Mouse (Mus musculus): ENCODE measurements around the gene Cfd. TPM values are rescaled to one million over a fixed set of nuclear protein-coding genes. Genes with fewer than 3 reads are reported as not detected.

The Cfd gene
- total RNA-seq (2021): 561 and 750 TPM in 2 replicates
- long read RNA-seq, experiment 1, transcript Cfd-202 (5 exons, 871 nt): major isoform, 295 of 619 reads
- long read RNA-seq, experiment 1, transcript Cfd-201 (5 exons, 922 nt): minor isoform, 268 of 619 reads
- long read RNA-seq, experiment 1, partial matches to known transcripts: 45 of 619 reads
- long read RNA-seq, experiment 1, other reads (novel, unspliced or antisense): 11 of 619 reads
- long read RNA-seq, experiment 2, transcript Cfd-201 (5 exons, 922 nt): minor isoform, 248 of 559 reads
- long read RNA-seq, experiment 2, transcript Cfd-202 (5 exons, 871 nt): major isoform, 250 of 559 reads
- long read RNA-seq, experiment 2, partial matches to known transcripts: 28 of 559 reads
- long read RNA-seq, experiment 2, other reads (novel, unspliced or antisense): 33 of 559 reads

DNA sequence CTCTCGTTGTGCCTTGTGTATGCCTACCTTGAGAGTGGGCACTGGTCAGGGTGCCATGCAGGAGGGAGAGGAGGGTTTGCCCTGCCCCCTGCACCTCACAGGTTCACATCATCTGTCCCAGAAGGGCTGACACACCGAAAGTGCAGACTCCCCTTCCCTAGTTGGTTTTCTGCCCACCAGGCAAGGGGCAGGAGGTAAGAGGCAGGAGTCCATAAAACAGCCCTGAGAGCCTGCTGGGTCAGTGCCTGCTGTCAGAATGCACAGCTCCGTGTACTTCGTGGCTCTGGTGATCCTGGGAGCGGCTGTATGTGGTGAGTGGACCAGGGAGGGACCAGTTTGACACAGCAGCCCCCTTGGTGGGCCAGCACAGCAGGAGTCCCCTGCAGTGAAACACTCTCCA lies at the start of gene Cfd:
Gene Cfd, plus strand, starts transcription at position 184 of the 400 bp plus-strand sequence.
- DNase-seq: peak; percentile 46

DNA sequence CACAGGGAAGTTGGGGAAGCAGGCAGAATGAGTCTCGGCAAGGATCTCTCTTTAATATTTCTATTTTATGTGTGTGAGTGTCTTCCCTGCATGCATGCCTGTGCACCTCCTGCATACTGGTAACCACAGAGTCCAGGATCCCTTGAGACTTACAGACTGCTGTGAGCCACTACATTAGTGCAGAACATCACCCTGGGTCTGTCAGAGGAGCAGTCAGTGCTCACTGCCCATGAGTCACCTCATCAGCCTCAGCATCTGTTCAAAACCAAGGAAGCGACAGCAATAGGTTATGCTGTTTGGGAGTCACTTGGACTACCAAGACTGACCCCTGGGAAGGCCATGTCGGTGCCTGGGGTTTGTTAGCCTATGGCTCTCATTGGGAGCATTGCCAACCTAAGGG lies 48.3 kb upstream of the Cfd start:
- DNase-seq: no peak

DNA sequence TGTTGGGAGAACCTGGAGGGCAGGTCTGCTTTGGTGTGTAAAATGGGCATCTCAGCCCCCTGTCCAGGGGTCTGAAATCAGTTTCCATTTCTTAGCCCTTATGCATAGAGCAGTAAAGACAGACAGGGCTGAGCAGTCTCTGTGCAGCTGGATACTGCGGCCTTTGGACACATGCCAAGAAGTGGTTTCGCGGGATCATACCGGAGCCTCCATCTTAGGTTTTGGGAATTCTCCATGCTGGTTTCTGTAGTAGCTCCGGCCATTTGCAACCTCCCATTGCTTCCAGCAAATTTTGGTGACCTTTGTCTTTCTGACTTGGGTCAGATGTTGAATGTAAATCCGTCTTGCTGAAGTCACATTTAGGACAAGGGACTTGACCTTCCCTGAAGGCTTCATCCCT lies 47.2 kb upstream of the Cfd start:
- peak; percentile 57 for DNase-seq

DNA sequence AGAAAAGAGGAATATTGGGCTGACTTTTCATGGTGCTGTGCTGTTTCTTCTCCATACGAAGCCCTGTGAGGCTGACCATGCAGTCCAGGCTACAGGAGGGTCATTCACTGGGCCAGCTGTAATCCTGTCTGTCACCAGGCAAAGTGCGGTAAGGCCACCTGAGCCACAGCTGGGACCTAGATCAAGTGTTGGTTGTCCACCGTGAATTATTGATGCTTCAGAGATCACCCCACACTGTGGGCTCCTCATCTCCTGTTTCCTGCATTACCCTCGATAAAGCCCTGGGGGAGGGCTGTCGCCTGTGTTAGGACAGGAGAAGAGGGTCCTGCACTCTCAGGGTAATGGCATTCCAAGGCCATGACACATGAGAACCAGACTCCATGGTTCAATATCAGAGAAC lies 44.1 kb upstream of the Cfd start:
- DNase-seq: no peak

DNA sequence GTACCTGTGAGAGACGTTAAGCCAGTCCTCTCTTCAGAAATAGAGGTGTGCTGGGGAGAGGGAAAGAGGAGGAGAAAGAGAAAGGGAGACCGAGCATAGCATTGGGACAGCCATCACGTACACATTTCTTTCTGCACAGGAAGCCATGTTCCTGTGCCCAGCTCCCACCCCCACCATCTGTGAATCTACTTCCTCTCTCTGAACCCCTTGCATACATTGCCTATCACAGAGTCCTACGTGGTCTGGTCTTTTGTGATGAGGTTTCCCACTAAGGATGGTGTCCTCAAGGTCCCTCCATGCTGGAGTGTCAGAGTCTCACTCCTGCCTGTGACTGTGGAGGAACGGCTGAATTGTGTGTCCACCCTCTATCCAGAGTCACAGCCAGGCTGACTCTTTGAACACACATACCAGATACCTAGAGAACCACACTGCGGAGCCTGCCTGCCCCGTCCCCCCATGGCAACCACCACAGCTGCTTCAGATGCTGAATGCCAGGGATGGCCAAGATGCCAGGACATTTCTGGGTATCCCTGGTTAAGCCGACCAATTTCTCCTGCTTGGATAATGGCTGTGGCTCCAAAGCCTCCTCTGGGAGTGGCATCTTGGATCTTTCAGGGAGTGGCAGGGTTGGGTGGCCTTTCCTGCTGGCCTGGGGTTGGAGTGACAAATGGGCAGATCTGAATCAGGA lies 40.6 kb upstream of the Cfd start:
- DNase-seq: no peak

DNA sequence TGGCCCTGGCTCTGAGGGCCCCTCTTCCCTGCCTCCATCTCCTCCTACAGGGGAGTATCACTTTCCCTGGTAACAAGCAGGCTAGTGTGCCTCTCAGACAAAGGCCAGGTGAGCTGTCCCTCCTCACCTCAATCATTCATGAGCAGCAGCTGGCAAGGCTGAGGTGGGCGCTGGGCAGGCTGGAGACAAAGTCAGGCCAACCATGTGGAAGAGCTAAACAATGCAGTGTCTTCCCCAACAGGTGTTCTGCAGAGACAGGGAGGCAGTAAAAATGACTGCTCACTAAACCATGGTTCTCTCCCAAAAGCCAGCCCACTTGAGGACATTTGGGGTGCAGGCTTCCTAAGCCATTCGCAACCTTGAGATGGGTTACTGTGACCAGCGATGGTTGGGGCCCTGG lies 39.0 kb upstream of the Cfd start:
- DNase-seq: no peak

DNA sequence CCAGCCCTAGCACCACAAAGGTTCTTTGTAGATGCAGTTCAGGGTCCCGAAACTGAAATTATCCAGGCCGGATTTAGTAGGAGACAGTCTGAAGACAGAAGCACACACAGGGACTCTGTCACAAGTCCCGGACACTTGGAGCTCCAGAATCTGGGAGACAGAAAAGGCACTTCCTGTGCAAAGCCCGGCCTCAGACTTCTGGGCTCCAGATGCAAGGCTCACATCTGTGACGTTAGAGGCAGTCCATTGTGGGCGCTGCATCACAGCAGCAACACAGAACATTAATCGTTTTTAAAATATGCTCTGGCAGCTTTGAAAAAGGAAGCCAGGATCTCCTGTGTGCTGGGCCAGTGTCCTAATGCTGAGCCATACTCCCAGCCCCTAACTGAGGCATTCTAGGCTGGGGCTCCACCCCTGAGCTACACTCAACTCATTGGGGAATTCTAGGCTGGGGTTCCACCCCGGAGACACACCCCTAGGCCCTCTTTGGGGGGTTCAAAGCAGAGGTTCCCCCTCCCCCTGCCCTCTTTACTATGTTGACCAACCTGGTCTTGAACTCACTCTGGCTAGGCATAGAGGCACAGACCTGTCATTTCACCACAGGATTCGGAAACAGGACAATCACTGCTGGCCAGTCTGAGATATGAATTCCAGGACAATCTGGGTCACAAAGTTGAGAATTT lies 38.4 kb upstream of the Cfd start:
- DNase-seq: peak; percentile 51

DNA sequence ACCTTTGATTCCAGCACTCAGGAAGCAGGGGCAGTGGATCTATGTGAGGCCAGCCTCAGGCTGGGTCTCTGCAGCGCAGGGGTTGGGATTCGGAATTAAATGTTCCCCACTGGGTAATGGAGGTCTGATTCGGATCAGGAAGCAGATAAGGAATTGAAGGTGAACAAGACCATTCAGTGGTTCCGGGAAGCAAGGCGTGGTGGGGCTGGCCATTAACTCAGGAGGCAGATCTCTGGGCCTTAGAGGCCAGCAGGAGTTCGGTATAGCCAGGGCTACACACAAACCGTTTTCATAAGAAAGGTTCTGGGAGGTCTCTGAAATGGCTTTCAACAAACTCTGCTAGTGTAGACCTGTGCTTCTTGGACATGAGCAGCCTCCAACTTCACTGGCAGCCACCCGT lies 37.8 kb upstream of the Cfd start:
- no peak for DNase-seq

DNA sequence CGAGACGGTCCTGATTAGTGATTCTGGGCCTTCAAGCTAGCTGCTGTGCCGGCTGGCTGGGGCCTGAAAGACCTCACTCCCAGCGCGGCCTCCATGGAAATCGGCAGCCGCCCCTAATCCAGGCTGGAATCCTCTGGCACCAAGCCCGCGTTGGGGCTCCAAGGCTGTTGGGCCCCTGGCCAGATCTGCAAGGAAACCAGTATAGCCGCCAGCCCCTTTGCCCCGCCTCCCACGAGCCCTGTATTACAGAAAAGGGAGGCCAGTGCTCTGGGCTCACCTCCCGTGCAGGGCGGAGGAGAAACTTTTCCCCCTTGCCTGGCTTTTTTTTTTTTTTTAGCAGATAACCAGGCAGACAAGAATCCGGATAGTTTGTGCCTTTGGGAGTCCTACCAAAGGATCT lies 37.3 kb upstream of the Cfd start:
- peak; percentile 98 for DNase-seq

DNA sequence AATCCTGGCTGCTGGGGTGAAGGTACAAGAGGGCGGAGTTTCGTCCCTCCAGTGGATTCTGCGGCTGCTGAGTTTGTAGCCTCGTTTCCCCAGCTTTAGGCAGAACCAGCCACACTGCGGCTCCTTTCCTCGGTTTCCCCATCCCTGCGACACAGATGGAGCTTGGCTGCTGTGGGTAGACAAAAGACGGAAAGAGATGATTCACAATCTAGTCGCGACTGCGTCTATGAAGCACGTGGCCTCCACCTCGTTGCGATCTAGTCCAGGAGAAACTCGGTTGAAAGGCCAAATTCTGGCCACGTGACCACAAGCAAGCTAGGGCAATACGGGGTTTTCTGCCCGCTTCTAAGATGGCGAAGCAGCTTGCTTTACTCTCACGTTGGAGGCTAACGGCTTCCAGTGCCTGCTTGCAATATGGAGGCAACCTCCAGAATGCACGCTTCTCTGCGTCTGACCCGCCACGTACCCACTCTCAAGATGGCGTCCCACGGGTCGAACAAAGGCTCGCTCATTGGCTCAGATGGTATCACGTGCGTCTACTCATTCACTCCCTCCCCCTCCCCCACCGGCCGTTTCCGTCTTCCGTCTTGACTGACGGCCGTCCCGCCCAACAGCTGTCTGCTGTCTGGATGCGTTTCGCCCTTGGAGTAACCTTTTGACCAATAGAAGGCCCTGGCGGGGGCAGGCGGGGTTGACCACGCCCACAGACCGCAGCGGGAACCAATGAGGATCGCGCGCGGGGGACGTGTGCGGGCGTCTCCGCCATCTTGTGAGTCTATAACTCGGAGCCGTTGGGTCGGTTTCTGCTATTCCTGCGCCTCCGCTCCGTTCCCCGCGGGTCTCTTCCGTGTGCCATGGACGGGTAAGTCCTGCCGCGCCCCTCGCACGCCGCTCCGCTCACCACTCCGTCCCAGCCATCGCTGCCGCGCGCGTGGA lies 36.5 kb upstream of the Cfd start, which contains the start of gene Ptbp1:
Gene Ptbp1, plus strand, starts transcription at position 568 of the 936 bp plus-strand sequence.
- DNase-seq: peak; percentile 100

DNA sequence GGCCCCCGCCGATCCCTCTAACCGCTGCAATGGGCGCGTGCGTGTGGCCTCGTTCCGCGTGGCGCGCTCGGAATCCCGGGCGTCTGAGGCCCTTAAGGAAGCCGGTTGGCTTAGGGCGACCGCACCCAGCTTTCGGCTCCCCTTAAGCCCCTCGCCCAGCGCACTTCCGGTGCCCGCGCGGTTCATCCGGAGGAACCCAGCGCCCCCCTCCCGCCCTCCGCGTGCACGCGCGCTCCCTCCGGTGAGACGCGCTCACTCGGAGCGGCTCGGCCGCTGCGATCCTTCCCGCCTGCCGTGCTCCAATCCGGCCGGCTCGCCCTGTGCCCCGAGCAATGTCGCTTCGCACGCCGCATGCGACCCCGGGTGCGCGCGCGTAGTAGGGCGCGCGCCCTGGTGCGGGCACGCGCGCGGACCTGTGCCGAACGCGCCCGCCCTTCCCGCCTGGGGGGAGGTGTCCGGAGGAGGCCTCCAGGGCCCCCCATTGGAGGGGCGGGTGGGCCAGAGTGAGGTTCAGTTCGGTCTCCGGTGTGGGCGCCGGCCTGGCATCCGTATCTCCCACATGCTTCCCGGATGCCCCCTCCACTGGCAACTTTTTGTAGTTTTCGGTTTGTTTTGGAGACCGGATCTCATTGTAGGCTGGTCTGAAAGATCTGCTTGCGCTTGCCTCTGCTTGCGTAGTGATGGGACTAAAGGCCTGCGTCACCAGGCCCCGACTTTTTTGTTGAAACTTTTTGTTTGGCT lies 35.7 kb upstream of the Cfd start:
- DNase-seq: peak; percentile 84

DNA sequence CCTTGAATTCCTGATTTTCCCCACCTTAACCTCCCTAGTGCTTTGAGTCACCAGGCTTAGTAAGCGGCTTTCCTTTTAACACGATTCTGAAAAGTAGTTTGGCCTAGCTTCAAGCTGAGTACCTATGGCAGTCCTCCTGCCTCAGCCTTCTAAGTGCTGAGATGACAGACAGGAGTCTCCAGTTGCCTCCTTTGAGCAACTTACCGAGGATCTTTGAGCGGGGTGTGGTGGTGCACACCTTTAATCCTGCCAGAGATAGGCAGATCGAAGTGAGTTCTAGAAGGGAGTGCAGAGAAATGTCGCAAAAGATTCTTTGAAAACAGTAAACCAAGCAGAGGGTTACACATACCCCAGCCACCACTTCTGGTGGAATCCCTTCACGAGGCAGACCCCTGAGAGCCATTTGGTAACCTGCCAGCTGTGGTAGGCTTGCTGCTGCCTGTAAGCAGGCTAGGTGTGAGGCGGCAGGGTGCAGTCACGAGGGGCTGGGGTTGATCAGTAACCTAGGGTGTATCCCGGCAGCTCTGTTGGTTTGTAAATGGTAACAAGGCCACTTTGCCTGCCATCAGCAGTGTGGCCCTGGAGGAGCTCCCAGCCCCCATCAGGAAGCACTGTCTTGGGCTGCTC lies 35.0 kb upstream of the Cfd start:
- DNase-seq: peak; percentile 59

DNA sequence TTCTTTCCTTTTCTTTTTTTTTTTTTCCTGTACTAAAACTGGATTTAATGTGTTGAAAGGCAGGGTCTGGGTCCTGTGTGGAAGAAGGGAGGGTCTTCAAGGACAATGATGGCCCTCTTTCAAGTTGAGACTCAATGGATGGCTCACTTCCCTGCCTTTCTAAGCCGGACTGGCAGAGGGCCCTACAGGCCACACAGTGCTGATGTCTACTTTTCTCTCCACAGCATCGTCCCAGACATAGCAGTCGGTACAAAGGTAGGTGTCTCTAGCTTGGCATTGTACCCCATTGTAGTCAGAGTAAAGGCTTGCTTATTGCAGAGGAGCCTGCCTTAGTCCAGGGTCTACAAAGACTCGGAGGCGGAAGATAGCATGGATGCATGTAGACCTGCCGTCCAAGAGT lies 34.4 kb upstream of the Cfd start:
- no peak for DNase-seq

DNA sequence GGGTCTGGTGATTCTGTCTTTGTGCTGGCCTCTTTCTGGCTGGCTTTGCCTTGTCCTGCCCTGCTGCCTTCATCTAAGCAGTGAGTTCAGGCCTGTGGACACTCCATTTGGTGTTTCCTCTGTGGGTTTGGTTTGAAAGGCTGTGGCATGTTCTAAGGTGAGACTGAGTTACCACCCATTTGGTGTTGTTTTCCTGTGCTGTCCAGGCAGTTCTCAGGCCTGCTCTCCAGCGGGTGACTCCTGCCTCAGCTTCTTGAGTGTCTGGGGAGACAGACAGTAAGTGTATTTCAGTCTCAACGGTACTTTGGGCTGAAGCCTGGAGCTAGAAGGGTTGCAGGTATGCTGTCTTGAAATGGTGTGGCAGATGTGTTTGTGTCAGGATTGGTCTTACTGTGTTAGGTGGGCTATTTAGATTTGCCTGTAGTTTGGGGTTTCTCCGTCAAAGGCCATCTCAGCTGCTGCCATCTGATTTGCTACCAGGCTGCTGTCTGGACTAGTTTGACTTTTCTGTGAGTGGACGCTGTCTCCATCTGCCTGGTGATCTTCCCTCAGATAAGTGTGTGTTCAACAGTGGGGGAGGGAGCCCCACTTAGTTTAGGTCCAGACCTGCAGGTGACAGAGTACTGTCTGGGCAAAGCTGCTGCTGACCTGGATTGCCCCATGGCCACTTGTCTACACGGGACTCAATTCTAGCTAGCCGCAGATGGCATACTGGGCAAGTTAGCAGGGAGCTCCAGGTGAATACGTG lies 33.8 kb upstream of the Cfd start:
- no peak for DNase-seq

DNA sequence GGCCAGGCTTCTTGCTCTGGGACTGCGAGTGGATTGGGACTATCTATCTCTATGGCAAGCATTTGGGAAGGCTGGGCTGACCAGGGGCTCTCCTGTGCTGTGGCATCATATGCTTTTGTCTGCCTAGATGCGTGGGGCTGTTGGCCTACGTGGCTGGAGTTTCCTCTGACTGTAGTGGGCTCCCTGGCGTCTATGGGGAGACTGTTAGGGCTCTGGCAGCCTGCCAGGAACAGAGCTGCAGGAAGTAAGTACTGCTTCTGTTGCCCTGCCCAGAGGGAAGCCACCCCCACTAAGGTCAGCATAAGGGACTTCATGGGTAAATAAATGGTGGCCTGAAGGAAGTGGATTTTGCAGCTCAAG lies 33.2 kb upstream of the Cfd start:
- peak; percentile 80 for DNase-seq

DNA sequence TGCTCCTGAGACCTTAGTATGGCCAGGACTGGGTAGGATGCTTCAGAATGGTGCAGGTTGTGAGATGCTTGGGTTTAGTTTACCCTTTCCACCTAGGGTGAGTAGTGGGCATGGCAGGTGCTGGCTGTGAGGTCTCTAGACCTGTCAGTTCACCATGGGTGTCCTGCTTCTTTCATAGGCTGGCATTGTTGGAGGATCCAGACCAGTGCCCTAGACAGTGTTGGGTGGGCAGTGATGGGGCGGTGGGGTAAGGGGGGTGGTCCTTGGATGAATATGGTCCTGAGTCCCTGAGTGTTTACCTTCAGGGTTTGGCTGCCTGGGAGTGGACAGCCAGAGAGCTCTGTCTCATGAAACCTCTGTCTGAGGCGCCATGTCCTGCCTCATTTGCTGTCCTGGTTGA lies 32.8 kb upstream of the Cfd start:
- DNase-seq: no peak

DNA sequence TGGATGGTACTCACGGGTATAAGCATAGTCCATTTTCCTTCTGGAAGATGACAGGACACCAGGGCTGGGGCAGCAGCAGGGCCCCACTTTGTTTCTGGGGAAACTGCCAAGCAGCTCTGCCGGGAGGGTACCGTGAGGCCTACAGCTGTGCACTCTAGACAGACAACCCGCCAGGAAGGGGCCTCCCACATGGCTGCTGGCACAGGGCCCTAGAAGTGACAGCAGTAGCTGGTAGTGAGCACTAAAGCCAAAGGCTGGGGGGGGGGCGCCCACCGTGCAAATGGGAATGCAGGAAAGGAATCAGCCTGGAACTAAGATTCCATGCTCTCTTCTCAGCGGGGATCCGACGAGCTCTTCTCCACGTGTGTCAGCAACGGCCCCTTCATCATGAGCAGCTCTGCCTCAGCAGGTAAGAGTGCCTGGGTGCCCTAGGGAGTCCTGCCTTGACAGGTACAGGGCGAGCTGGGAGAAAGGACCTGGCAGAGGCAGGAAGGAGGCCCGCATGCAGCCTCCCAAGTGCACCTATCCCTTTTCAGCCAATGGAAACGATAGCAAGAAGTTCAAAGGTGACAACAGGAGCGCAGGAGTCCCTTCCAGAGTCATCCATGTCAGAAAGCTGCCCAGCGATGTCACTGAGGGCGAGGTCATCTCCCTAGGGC lies 32.1 kb upstream of the Cfd start:
- DNase-seq: peak; percentile 81

DNA sequence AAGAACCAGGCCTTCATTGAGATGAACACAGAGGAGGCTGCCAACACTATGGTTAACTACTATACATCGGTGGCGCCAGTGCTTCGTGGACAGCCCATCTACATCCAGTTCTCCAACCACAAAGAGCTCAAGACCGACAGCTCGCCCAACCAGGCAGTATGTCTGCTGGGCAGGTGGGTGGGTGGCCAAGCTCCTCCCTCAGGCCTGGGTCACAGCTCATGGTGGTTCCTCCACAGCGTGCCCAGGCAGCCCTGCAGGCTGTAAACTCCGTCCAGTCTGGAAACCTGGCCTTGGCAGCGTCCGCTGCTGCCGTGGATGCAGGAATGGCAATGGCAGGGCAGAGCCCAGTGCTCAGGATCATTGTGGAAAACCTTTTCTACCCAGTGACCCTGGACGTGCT lies 31.5 kb upstream of the Cfd start:
- no peak for DNase-seq

DNA sequence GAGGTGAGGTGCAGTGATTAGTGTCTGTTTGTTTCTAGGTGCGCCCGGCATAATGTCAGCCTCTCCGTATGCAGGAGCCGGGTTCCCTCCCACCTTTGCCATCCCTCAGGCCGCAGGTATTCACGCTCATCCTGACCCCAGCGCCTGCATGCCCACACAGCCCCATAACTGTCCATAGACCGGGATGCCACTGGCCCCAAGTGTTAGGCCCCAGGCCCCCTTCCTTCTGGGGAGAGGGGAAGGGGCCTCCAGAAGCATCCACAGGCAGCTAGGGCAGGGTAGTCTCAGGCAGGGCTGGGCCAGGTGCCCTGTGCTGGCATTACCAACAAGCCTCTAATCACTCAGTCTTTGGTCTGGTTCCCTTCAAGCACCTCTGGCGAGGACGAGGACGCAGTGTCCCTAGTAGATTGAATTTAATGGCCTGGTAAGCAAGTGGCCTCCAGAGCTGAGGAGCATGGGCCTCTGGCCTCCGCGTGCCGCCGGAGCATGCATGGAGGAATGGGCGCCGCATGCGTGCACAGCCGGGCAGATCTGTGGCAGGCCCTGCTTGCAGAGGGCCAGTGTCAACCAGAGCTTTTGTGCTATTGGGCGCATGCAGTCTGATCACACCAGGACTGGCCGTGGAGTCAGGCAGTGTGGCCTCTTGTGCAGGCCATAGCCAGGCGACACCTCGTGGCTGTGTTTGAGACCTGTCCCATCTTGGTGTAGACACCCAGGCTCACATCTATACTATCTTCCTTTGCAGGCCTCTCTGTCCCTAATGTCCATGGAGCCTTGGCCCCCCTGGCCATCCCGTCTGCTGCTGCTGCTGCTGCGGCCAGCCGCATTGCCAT lies 30.4 kb upstream of the Cfd start:
- no peak for DNase-seq

Measured in adrenal gland, postnatal 14 days (tissue).